ENCODE assay signal across 8 mouse cellular contexts in the genomic region with DNA sequence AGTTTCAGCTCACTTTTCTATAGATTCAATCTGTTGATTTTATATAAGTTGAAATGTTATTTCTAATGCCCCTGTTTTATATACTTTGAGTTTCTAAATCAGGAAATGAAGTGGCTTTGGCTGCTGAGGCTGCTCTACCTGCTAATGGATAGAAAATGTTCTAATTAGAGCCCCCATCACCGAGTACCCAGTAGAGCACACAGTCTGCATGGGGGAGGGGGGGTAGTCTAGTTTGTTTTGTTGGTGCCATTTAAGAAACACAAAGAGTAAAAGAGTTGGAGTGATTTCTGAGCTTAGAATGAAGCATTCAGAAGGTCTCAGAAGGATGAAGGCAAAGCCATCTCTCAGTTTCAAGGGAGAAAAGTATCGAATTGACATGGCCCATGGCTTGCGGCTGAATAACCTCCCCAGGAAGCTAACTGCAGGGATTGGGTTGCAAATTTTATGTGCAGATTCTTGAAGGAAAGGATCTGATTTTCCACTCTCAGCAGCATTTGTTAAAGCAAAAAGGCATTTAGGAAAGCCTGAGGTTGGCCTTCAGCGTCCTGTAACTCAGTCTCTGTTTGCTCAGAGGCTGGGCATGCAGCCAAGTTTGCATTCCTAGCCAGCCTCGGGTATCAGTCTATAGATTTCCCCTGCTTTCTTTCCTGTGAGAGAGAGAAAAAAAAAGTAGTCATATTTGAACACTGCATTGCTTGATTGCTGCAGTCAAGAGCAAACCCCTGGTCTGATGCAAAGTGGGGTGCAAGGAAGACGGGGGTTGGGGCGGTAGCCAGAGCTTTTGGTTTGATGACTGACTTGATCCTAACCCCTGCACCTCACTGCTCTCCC. TPM values are rescaled to one million over a fixed set of nuclear protein-coding genes. Genes with fewer than 3 reads are reported as not detected.
DNase-seq lines count a peak whose midpoint lies in the region; ATAC-seq and TF ChIP-seq lines count a peak whose summit lies in the region.

No protein-coding gene starts in this region.

- H3K4me2 ChIP-seq in forebrain, embryonic 13.5 days = peak overlapping the region; percentile 44
- peak overlapping the region; percentile 45 for H3K4me2 ChIP-seq in intestine, postnatal 0 days (replicated peaks; ENCODE audit: low read depth)
- peak overlapping the region; percentile 7; the same call in 1 of the 2 replicates for H3K4me2 ChIP-seq in liver, postnatal 0 days (ENCODE audit: low read depth, low read length)

- H3K27ac ChIP-seq in forebrain, embryonic 13.5 days = peak overlapping the region; percentile 79
- no peak overlapping the region for H3K27ac ChIP-seq in intestine, postnatal 0 days (ENCODE audit: low read depth, low read length)
- H3K27ac ChIP-seq in liver, postnatal 0 days (ENCODE audit: low read depth) = 0 out of 2 replicates have a peak overlapping the region, but pooled peaks have one; percentile 19

- no peak overlapping the region for H3K4me3 ChIP-seq in forebrain, embryonic 13.5 days
- H3K4me3 ChIP-seq in intestine, postnatal 0 days (ENCODE audit: low read depth, low read length) = peak overlapping the region; percentile 1; the same call in 1 of the 2 replicates
- H3K4me3 ChIP-seq in liver, postnatal 0 days (ENCODE audit: low read depth, low read length) = no peak overlapping the region

- 9% methylated on average over 7 of the region's 7 CpGs for WGBS in forebrain, embryonic 13.5 days
- 7% methylated on average over 7 of the region's 7 CpGs for WGBS in intestine, postnatal 0 days
- 31% methylated on average over 7 of the region's 7 CpGs for WGBS in liver, postnatal 0 days (ENCODE audit: insufficient replicate concordance)

- DNase-seq in testis, postnatal 10 days (ENCODE audit: low spot score) = peak; percentile 79
- DNase-seq in testis, postnatal 14 days (ENCODE audit: low spot score) = no peak
- DNase-seq in liver, postnatal 0 days = peak; percentile 77
- peak; percentile 80 for DNase-seq in ovary, postnatal 36 days (ENCODE audit: low spot score)
- DNase-seq in layer of hippocampus, adult 9-10 months (ENCODE audit: low spot score) = no peak
- DNase-seq in layer of hippocampus, adult 8-10 months (ENCODE audit: low spot score in 2 of 2) = no peak

- peaks cover 31% of the 10 kb centered on the region for H3K4me1 ChIP-seq in forebrain, embryonic 13.5 days
- 0 out of 2 replicates have a peak, but pooled peaks cover 2% of the 10 kb centered on the region for H3K4me1 ChIP-seq in intestine, postnatal 0 days (replicated peaks; ENCODE audit: control insufficient read depth, insufficient read depth, low read length)
- H3K4me1 ChIP-seq in liver, postnatal 0 days (ENCODE audit: insufficient read depth) = peaks cover 8% of the 10 kb centered on the region

- TF ChIP-seq EP300 in liver, postnatal 0 days (IDR thresholded peaks at IDR 0.05; ENCODE audit: low read depth) = no peak

- peak; percentile 67; the same call in 1 of the 2 replicates for ATAC-seq in forebrain, embryonic 13.5 days
- ATAC-seq in intestine, postnatal 0 days = no peak
- ATAC-seq in liver, postnatal 0 days = peak; percentile 53; the same call in 1 of the 2 replicates

- H3K36me3 ChIP-seq in forebrain, embryonic 13.5 days (ENCODE audit: poor library complexity, severe bottlenecking) = no peaks in the 10 kb centered on the region
- H3K36me3 ChIP-seq in intestine, postnatal 0 days (ENCODE audit: control insufficient read depth, insufficient read depth) = no peaks in the 10 kb centered on the region
- no peaks in the 10 kb centered on the region for H3K36me3 ChIP-seq in liver, postnatal 0 days (replicated peaks; ENCODE audit: insufficient read depth, low read length)

- no peak overlapping the region for H3K9ac ChIP-seq in forebrain, embryonic 13.5 days
- H3K9ac ChIP-seq in intestine, postnatal 0 days (ENCODE audit: low read depth, low read length) = no peak overlapping the region
- no peak overlapping the region for H3K9ac ChIP-seq in liver, postnatal 0 days (replicated peaks)

- H3K9me3 ChIP-seq in forebrain, embryonic 13.5 days (replicated peaks) = no peaks in the 10 kb centered on the region
- no peaks in the 10 kb centered on the region for H3K9me3 ChIP-seq in intestine, postnatal 0 days (ENCODE audit: control insufficient read depth)
- no peaks in the 10 kb centered on the region for H3K9me3 ChIP-seq in liver, postnatal 0 days (ENCODE audit: low read length)

- H3K27me3 ChIP-seq in forebrain, embryonic 13.5 days = peaks cover 30% of the 10 kb centered on the region
- H3K27me3 ChIP-seq in intestine, postnatal 0 days (replicated peaks; ENCODE audit: control insufficient read depth, insufficient read depth, low read length) = peaks cover 17% of the 10 kb centered on the region
- H3K27me3 ChIP-seq in liver, postnatal 0 days (ENCODE audit: insufficient read depth, low read length) = peaks cover 18% of the 10 kb centered on the region; the same call in 1 of the 2 replicates

- no peak for TF ChIP-seq CTCF in intestine, postnatal 0 days (IDR thresholded peaks at IDR 0.05; ENCODE audit: low read depth)
- no peak for TF ChIP-seq CTCF in liver, postnatal 0 days (IDR thresholded peaks at IDR 0.05; ENCODE audit: low read depth)

RNA-seq across cellular contexts. Expression of a gene that starts 2.6 kb away (rescaled TPM):
- 1.0 and 1.5 TPM in 2 replicates for polyA plus RNA-seq in forebrain, embryonic 13.5 days (2015; fragmentation: Nextera tagmentation; extraction: Ambion mirVana)
- polyA plus RNA-seq in intestine, postnatal 0 days (2015; fragmentation: Nextera tagmentation; extraction: Ambion mirVana) = 0.67 and 1.6 TPM in 2 replicates
- polyA plus RNA-seq in liver, postnatal 0 days (2015; fragmentation: Nextera tagmentation; extraction: Ambion mirVana) = 0.19 and 0.27 TPM in 2 replicates
- total RNA-seq in layer of hippocampus, adult 8-10 months (2022) = 10 to 100 TPM in 2 of 4 experiments, 1 to 10 TPM in 2; 4.7 to 16.0 (median 9.0) TPM

Comparison
In these comparisons a context has a peak if more than half of its experiments do, and no peak if none do; other contexts are left out.
1. DNase-seq: peak in testis, postnatal 10 days (single experiment), liver, postnatal 0 days (single experiment) and ovary, postnatal 36 days (single experiment); none in testis, postnatal 14 days (single experiment), layer of hippocampus, adult 9-10 months (single experiment) and layer of hippocampus, adult 8-10 months (0 of 2).
2. Peak in every context shown above with its lines, with median percentiles within 50 percentile points of each other: H3K4me2 ChIP-seq.